Mouse (Mus musculus) liver, adult 2 months (tissue): ENCODE measurements around the gene Olfr1386. TPM values are rescaled to one million over a fixed set of nuclear protein-coding genes. Genes with fewer than 3 reads are reported as not detected.
"Not testable (repeated sequence)": the region's sequence is repeated elsewhere in the genome, so short reads cannot be mapped to it uniquely, and the experiment has no call there.

Source experiments
- DNase-seq: peaks from one replicate; pipeline ENCODE4 v3.0.0-alpha.2; 2011; ENCODE audit warnings: low read depth, low spot score; ENCODE audit errors: extremely low read depth
- H3K27ac ChIP-seq: fragments of 200-500 bp; replicated peaks from 2 replicates; pipeline ENCODE4 v1.5.1; 2012; ENCODE audit warnings: low read depth, mild to moderate bottlenecking, control low read depth, inconsistent platforms, low read length; ENCODE audit not compliant: insufficient read depth
- H3K27me3 ChIP-seq: fragments of 200-500 bp; 2 replicates; pipeline ENCODE4 v1.6.1; 2012; ENCODE audit warnings: mild to moderate bottlenecking, moderate library complexity, low read length, inconsistent platforms; ENCODE audit not compliant: control insufficient read depth, insufficient read depth
- H3K36me3 ChIP-seq: fragments of 200-500 bp; 2 replicates; pipeline ENCODE4 v1.6.1; 2012; ENCODE audit warnings: low read length, inconsistent platforms; ENCODE audit not compliant: control insufficient read depth, insufficient read depth
- H3K4me1 ChIP-seq: fragments of 200-500 bp; 2 replicates; pipeline ENCODE4 v1.6.1; 2011; ENCODE audit warnings: low read length; ENCODE audit not compliant: control insufficient read depth, insufficient read depth
- H3K4me3 ChIP-seq: fragments of 200-500 bp; 2 replicates; pipeline ENCODE4 v1.5.1; 2011; ENCODE audit warnings: low read depth, mild to moderate bottlenecking, control low read depth, low read length, moderate library complexity; ENCODE audit not compliant: insufficient read depth
- H3K79me2 ChIP-seq: fragments of 200-500 bp; 2 replicates; pipeline ENCODE4 v1.6.1; 2012; ENCODE audit warnings: inconsistent platforms, mild to moderate bottlenecking, low read length, moderate library complexity; ENCODE audit not compliant: control insufficient read depth, insufficient read depth
- H3K9ac ChIP-seq: fragments of 200-500 bp; 2 replicates; pipeline ENCODE4 v1.6.1; 2012; ENCODE audit warnings: low read depth, mild to moderate bottlenecking, control low read depth, inconsistent platforms, low read length
- CTCF ChIP-seq: fragments of 200-500 bp; IDR thresholded peaks from 2 replicates; pipeline ENCODE4 v1.5.1; 2011; ENCODE audit warnings: low read depth, low read length, control low read depth
- POLR2A ChIP-seq: fragments of 200-500 bp; IDR thresholded peaks from 2 replicates; pipeline ENCODE4 v1.6.1; 2011; ENCODE audit warnings: low read length, control low read depth; ENCODE audit not compliant: insufficient read depth; ENCODE audit errors: extremely low read depth
- WGBS: fragments of 180-500 bp; shearing (Covaris S2); methylation state at CpG from one replicate; pipeline ENCODE4 v1.1.7; 2018; 5-methylcytosine and 5-hydroxymethylcytosine counted together
- polyA plus RNA-seq: library from polyadenylated mRNA; depleted of rRNA; stranded (reverse); fragments of >200 nt; gene quantifications from 2 replicates; pipeline ENCODE4 v1.2.3, GENCODE M21; 2012; rRNA removed
- total RNA-seq: library from RNA; depleted of rRNA; stranded (reverse); fragments of >200 nt; gene quantifications from 2 replicates; pipeline ENCODE4 v1.2.3, GENCODE M21; 2014; rRNA removed

The Olfr1386 gene
- total RNA-seq (not detected in 2 replicates), polyA plus RNA-seq (not detected in 2 replicates)

DNA sequence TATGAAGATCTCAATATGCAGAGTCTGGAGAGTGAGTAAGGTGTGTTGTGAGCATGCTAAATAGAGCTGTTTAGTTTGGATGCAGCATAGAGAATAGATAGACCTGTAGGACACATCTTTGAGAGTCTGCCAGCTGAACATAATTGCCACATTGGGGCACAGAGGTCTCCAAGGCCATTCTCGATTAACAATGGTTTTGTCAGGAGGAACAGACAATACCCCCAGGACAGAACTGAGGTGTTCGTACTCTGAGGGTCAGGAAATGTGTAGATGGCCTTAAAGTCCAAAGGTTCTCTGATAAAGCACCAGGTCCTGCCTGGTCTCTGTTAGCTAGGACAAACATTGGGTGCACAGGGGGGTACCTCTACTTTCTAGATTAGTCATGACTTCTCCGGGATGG, at the start of gene Olfr1386:
Gene Olfr1386 (plus strand): TSS at position 301 of the 400 bp plus-strand sequence.
- 49% methylated on average over 3 of the region's 3 CpGs for WGBS
- DNase-seq, H3K4me3 ChIP-seq, H3K4me1 ChIP-seq, H3K79me2 ChIP-seq, H3K36me3 ChIP-seq, H3K27ac ChIP-seq, H3K9ac ChIP-seq, H3K27me3 ChIP-seq: not testable (repeated sequence)

DNA sequence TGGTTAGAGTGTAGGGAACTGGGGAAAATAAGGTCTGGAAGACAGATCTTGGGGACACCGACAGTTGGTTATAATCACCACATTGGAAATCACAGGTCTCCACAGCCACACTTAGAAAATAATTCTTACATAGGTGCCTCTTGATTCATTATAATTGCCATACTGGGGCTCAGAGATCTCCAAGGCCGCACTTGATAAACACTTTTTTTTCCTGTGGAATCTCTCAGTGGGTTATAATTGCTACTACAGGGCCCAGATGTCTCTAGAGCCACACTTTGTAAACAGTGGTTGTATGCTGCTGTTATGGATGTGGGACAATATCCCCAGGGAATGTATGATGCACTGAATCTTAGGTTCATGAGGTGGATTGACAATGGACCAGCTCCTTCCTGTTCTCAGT, 42.1 kb upstream of the Olfr1386 start, which contains the start of gene Olfr1389:
Gene Olfr1389 (plus strand): TSS at position 301 of the 400 bp plus-strand sequence.
- H3K9ac ChIP-seq, result no peak within 1 kb of the TSS
- no peaks in the 10 kb centered on the region for H3K36me3 ChIP-seq
- H3K4me1 ChIP-seq, result no peaks in the 10 kb centered on the region
- no peak for TF ChIP-seq POLR2A
- TF ChIP-seq CTCF, result no peak
- no peak within 1 kb of the TSS for H3K4me3 ChIP-seq
- no peaks in the 10 kb centered on the region for H3K79me2 ChIP-seq
- no peaks in the 10 kb centered on the region for H3K27me3 ChIP-seq
- WGBS, result 88% methylated on average over 2 of the region's 2 CpGs
- no peak for DNase-seq
- H3K27ac ChIP-seq, result no peak within 1 kb of the TSS

- WGBS, result 89% methylated on average over 1 of the region's 1 CpGs
- no peak for DNase-seq
- no peaks in the 10 kb centered on the region for H3K79me2 ChIP-seq
Measured at GRCm38 (mm10) chr11:49425257-49425927, 39.5 kb upstream of the Olfr1386 start.

DNA sequence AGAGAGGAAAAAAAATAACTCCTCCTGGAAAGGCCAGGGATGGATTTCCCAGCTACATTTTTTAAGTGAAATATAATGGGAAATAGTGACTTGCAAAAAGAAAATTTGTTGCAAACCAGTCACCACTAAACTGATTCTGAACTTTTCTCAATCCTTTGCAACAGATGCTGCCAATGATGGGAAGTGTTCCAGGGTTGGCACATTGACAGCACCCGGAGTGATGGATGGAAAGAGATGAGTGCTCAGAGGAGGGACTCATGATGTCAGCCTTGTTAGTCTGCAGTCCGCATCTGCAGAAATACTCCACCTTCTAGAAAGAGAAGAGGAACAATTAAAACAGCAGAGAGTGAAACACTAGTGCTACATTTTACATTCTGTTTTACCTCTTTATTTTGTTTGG, 35.2 kb upstream of the Olfr1386 start:
- TF ChIP-seq POLR2A (no peak), CTCF (no peak)
- Histone ChIP-seq H3K27me3 (no peaks in the 10 kb centered on the region), H3K27ac (no peak overlapping the region), H3K4me1 (no peaks in the 10 kb centered on the region), H3K79me2 (no peaks in the 10 kb centered on the region), H3K4me3 (no peak overlapping the region), H3K9ac (no peak overlapping the region), H3K36me3 (no peaks in the 10 kb centered on the region)
- WGBS, result 76% methylated on average over 2 of the region's 2 CpGs
- DNase-seq, result peak; percentile 9

More at GRCm38 (mm10) chr11:49425257-49425927, 39.5 kb upstream of the Olfr1386 start:
- TF ChIP-seq CTCF, result no peak
- no peak for TF ChIP-seq POLR2A
- H3K36me3 ChIP-seq, result no peaks in the 10 kb centered on the region
- no peaks in the 10 kb centered on the region for H3K27me3 ChIP-seq
- H3K27ac ChIP-seq, result no peak overlapping the region
- no peak overlapping the region for H3K4me3 ChIP-seq
- H3K4me1 ChIP-seq, result no peaks in the 10 kb centered on the region
- no peak overlapping the region for H3K9ac ChIP-seq

- Histone ChIP-seq H3K36me3 (no peaks in the 10 kb centered on the region), H3K27ac (no peak within 1 kb of the TSS), H3K27me3 (no peaks in the 10 kb centered on the region), H3K79me2 (no peaks in the 10 kb centered on the region), H3K4me3 (no peak within 1 kb of the TSS), H3K9ac (no peak within 1 kb of the TSS), H3K4me1 (no peaks in the 10 kb centered on the region)
- TF ChIP-seq POLR2A (no peak), CTCF (no peak)
- no peak for DNase-seq
- 44% methylated on average over 3 of the region's 3 CpGs for WGBS
Measured at GRCm38 (mm10) chr11:49436411-49436810, 28.4 kb upstream of the Olfr1386 start, which contains the start of gene Olfr1388. TSS of gene Olfr1388 (plus strand) at chr11:49436624.

- H3K79me2 ChIP-seq, result no peaks in the 10 kb centered on the region
- no peaks in the 10 kb centered on the region for H3K36me3 ChIP-seq
- no peak within 1 kb of the TSS for H3K9ac ChIP-seq
- no peak within 1 kb of the TSS for H3K4me3 ChIP-seq
- no peak within 1 kb of the TSS for H3K27ac ChIP-seq
- 84% methylated on average over 1 of the region's 1 CpGs for WGBS
- DNase-seq, result no peak
- TF ChIP-seq POLR2A (no peak), CTCF (no peak)
- no peaks in the 10 kb centered on the region for H3K4me1 ChIP-seq
- no peaks in the 10 kb centered on the region for H3K27me3 ChIP-seq
Measured at GRCm38 (mm10) chr11:49455043-49455442, 9.8 kb upstream of the Olfr1386 start, which contains the start of gene Olfr1387. TSS of gene Olfr1387 (plus strand) at chr11:49455343.
